Mouse (Mus musculus): ENCODE measurements around the gene Gsn. TPM values are rescaled to one million over a fixed set of nuclear protein-coding genes. Genes with fewer than 3 reads are reported as not detected.

Gsn gene
- total RNA-seq, 1 experiment from 2014 or later = 179 TPM

DNA sequence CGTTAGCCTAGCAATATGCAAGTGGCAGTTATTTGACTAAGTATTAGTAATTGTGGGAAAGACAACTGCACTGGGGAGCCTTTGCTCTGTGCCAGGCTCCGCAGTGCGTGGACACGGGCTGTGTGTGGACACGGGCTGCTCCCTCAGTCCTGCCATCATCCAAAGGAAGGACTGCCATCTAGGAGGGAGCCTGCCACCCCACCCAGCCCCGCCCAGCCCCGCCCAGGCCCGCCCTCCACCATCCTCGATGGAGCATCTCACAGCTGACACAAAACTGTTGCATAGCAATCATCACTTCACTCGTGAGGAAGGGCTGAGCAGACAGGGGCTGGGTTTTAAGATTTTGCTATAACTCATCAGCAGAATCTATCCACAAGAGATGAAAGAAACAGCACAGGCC lies 69.8 kb downstream of the Gsn start:
- DNase-seq = no peak

DNA sequence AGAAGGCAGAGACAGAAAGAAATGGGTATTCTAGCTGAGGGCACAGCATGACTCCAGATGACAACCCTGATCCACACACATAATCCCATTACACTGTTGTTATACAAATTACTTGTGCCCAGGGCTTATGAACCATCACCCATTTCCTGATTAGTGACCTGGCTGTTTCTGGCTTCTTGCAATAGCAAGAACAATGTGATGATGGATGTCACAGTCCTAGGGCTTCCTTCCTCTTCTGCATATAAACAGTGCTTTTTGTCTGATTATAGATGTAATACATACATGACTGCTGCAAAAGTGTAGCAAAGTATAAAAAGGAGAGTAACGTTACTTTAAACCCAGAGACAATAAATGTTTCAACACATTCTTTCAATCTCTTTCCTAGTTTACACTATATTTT lies 70.8 kb downstream of the Gsn start:
- no peak for DNase-seq

GRCm38 (mm10) chr2:35327583-35327982 lies 71.4 kb downstream of the Gsn start:
- DNase-seq = no peak

DNA sequence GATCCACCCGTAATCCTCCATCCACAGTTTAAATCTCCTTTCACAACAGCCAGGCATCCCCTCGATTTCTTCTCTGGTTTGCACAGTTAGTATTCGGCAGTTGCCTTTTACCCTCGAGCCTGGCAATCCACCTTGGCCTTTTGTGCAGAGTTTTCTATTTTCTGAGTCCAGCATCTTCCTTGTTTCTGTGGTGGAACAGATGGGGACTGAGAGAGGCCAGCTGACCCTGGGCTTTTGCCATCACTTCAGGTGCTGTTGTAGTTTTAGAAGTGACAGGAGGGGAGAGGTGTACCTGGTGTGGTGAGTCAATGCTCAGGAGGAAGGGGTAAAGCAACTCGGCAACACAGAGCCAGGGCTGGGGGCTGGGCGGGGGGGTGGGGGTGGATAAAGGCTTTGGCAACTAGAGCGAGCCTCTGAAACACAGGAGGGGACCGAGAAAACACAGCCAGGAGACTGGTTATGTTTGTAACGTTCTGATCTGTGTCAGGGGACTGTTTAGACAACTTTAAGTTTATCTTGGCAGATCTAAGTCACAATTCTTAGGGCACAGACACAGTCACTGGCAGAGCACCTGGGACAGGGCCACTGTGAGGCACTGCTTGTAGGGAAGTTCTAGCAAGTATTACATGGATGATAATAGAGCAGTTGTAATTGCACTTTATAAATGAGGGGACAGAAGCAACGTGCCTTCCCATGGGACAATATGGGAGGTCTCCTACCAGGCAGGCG lies 72.0 kb downstream of the Gsn start:
- no peak for DNase-seq

- no peak for DNase-seq
Observed at GRCm38 (mm10) chr2:35329061-35329460, 72.9 kb downstream of the Gsn start.

- DNase-seq = no peak
Observed at GRCm38 (mm10) chr2:35331205-35331604, 75.0 kb downstream of the Gsn start.

DNA sequence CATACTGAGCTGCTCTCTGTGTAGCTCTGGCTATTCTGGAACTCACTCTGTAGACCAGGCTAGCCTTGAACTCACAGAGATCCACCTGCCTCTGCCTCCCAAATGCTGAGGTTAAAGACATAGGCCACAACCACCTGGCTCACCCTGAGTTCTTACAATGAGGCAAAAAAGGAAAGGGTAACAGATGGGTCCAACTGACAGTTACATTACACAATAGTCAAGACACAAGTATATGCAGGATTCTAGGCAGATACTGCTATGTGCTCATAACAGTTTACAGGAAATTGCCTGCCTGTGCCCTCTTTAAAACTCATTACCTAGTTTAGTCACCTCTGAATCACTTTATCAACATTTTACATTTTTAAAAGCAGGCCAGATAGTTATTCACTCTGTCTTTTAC lies 77.5 kb downstream of the Gsn start:
- DNase-seq = no peak

GRCm38 (mm10) chr2:35335620-35336019 lies 79.4 kb downstream of the Gsn start:
- DNase-seq = no peak

GRCm38 (mm10) chr2:35336388-35337280 lies 80.5 kb downstream of the Gsn start, which contains the start of gene Stom:
Gene Stom, minus strand, starts transcription at chr2:35336976.
- peak; percentile 100 for DNase-seq

- DNase-seq = no peak
Observed at GRCm38 (mm10) chr2:35337419-35337818, 81.2 kb downstream of the Gsn start.

DNA sequence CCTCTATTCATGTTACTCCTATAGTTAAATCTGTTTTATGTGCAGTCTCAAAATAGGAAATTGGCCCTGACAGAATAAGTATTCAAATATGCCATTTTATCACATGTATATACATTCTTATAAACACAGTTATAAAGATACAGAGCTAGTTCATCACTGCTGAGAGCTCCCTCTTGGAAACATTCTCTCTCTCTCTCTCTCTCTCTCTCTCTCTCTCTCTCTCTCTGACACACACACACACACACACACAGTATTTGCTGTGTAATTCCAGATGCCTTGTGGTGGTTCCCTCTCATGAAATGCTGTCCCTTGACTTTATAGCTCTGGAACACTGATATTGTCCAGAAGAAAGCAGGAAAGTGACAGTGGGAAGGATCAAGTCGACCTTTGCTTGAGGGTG lies 81.9 kb downstream of the Gsn start:
- DNase-seq = no peak

DNA sequence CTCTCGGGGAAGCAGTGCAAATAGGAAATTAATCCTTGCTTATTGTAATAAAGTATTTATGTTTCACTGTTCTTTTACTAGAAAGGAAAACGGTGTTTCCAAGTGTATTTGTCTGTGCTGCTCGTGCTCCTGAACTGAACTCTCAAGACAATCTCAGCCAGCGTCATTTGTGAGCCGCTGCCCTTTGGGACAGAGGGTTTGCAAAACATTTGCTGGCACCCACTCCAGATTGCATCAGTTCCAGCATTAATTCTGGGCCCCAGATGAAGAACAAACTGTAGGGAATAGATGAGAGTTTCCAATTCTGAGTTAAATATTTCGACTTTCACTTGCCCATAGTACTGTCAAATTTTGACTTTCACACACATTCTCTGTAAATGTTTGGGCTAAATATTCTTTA lies 82.5 kb downstream of the Gsn start:
- peak; percentile 75 for DNase-seq

- DNase-seq = peak; percentile 24
Observed at GRCm38 (mm10) chr2:35342605-35343004, 86.4 kb downstream of the Gsn start.

DNA sequence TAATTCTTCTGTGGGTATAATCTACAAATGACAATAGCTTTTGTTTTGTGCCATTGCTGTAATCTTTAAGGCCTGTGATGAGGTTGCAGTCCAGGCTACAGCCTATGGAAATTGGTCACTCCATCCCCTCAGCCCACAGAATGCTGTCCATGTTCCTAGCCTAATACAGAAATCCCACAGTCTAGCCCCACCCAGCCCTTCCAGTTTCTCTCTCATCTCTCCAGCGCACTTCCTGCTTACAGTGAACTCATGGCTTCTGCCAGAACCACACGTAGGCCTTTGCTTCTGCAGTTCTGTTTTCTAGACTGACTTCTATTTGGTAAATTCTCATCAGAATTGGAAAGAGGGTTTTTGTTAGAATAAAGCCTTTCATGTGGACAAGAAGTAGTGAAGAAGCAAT lies 89.8 kb downstream of the Gsn start:
- no peak for DNase-seq

- no peak for DNase-seq
Observed at GRCm38 (mm10) chr2:35349184-35349583, 93.0 kb downstream of the Gsn start.

Other genes with a start within 250 kb of the Gsn start
- gene Hc, start 194.9 kb upstream of the Gsn start, total RNA-seq (2021) = 4.0 and 46.1 TPM in 2 replicates
- gene AI182371, start 154.8 kb upstream of the Gsn start, total RNA-seq (2021) = 2.4 and 37.8 TPM in 2 replicates
- gene Cntrl, start 146.9 kb upstream of the Gsn start, total RNA-seq (2021) = 17.1 and 22.0 TPM in 2 replicates
- gene Rab14, start 55.3 kb upstream of the Gsn start, total RNA-seq (2021) = 184 and 199 TPM in 2 replicates
- gene Stom, start 80.6 kb downstream of the Gsn start, total RNA-seq (2021) = 76.9 and 78.7 TPM in 2 replicates
- gene 4930568D16Rik, start 111.3 kb downstream of the Gsn start, total RNA-seq (2021) = not detected in 2 replicates
- gene 4930402F06Rik, start 140.8 kb downstream of the Gsn start, total RNA-seq (2021) = not detected in 2 replicates
- gene Ggta1, start 206.9 kb downstream of the Gsn start, total RNA-seq (2021) = 14.3 and 16.6 TPM in 2 replicates

Measured in adrenal gland, postnatal 14 days (tissue).